Mouse (Mus musculus): ENCODE measurements at regions not wholly inside any gene's neighbourhood (a gene's known extent, or its start where the extent isn't known, plus 50 kb on each side); places are given as distances from the start of the nearest gene placed in this dataset.

GRCm38 (mm10) chr12:110112051-110112722, 166.7 kb upstream of the Dio3 start:
- no peak for DNase-seq

- DNase-seq = no peak
These were observed 166.2 kb upstream of the Dio3 start for GRCm38 (mm10) chr12:110112723-110113105.

- no peak for DNase-seq
These were observed 158.7 kb upstream of the Dio3 start for GRCm38 (mm10) chr12:110120141-110120540.

GRCm38 (mm10) chr12:110122976-110123375, 155.9 kb upstream of the Dio3 start:
- DNase-seq = no peak

GRCm38 (mm10) chr12:110126525-110126924, 152.3 kb upstream of the Dio3 start:
- DNase-seq = no peak

GRCm38 (mm10) chr12:110145379-110145778, 133.5 kb upstream of the Dio3 start:
- DNase-seq = no peak

GRCm38 (mm10) chr12:110154225-110154962, 124.5 kb upstream of the Dio3 start:
- no peak for DNase-seq

- DNase-seq = no peak
These were observed 123.9 kb upstream of the Dio3 start for GRCm38 (mm10) chr12:110154963-110155325.

GRCm38 (mm10) chr12:110156441-110156840, 122.4 kb upstream of the Dio3 start:
- no peak for DNase-seq

- no peak for DNase-seq
These were observed 120.7 kb upstream of the Dio3 start for GRCm38 (mm10) chr12:110157998-110158747.

- no peak for DNase-seq
These were observed 117.6 kb upstream of the Dio3 start for GRCm38 (mm10) chr12:110161306-110161705.

GRCm38 (mm10) chr12:110165462-110165861, 113.4 kb upstream of the Dio3 start:
- no peak for DNase-seq

- DNase-seq = no peak
These were observed 110.5 kb upstream of the Dio3 start for GRCm38 (mm10) chr12:110168407-110168806.

- DNase-seq = no peak
These were observed 109.6 kb upstream of the Dio3 start for GRCm38 (mm10) chr12:110169261-110169660.

- DNase-seq = no peak
These were observed 108.4 kb upstream of the Dio3 start for GRCm38 (mm10) chr12:110170496-110170895.

GRCm38 (mm10) chr12:110177826-110178225, 101.0 kb upstream of the Dio3 start:
- DNase-seq = no peak

- DNase-seq = no peak
These were observed 95.4 kb upstream of the Dio3 start for GRCm38 (mm10) chr12:110183473-110183872.

- no peak for DNase-seq
These were observed 93.5 kb upstream of the Dio3 start for GRCm38 (mm10) chr12:110185399-110185798.

- no peak for DNase-seq
These were observed 92.5 kb upstream of the Dio3 start for GRCm38 (mm10) chr12:110186381-110186780.

- no peak for DNase-seq
These were observed 92.0 kb upstream of the Dio3 start for GRCm38 (mm10) chr12:110186911-110187245.

GRCm38 (mm10) chr12:110187246-110188135, 91.4 kb upstream of the Dio3 start:
- DNase-seq = no peak

- DNase-seq = no peak
These were observed 90.7 kb upstream of the Dio3 start for GRCm38 (mm10) chr12:110188136-110188631.
